Mouse (Mus musculus): ENCODE measurements around the gene Olfr1434. TPM values are rescaled to one million over a fixed set of nuclear protein-coding genes. Genes with fewer than 3 reads are reported as not detected.
"Not testable (repeated sequence)": the region's sequence is repeated elsewhere in the genome, so short reads cannot be mapped to it uniquely, and the experiment has no call there.

The Olfr1434 gene
- polyA plus RNA-seq (2015; fragmentation: Nextera tagmentation; extraction: Ambion mirVana): not detected in 2 replicates

GRCm38 (mm10) chr19:12279554-12279953 lies at the start of gene Olfr1434:
Gene Olfr1434, plus strand, starts transcription at chr19:12279854.
- Histone ChIP-seq H3K27ac (no peak within 1 kb of the TSS), H3K36me3 (ENCODE audit: insufficient read depth, low read length) (no peaks in the 10 kb centered on the region), H3K4me1 (replicated peaks; ENCODE audit: insufficient read depth, low read length) (no peaks in the 10 kb centered on the region), H3K9me3 (replicated peaks; ENCODE audit: low read length) (no peaks in the 10 kb centered on the region), H3K4me3 (replicated peaks; ENCODE audit: low read depth, low read length) (no peak within 1 kb of the TSS), H3K9ac (ENCODE audit: low read depth, low read length) (no peak within 1 kb of the TSS), H3K4me2 (ENCODE audit: low read length) (no peak within 1 kb of the TSS), H3K27me3 (ENCODE audit: insufficient read depth, low read length) (no peaks in the 10 kb centered on the region)
- no peak for ATAC-seq (replicated peaks; ENCODE audit: low FRiP score, low read depth)
- 57% methylated on average over 2 of the region's 2 CpGs for WGBS
- no peak for DNase-seq (ENCODE audit: low spot score)
- no peak for TF ChIP-seq CTCF (IDR thresholded peaks at IDR 0.05; ENCODE audit: low read depth)

DNA sequence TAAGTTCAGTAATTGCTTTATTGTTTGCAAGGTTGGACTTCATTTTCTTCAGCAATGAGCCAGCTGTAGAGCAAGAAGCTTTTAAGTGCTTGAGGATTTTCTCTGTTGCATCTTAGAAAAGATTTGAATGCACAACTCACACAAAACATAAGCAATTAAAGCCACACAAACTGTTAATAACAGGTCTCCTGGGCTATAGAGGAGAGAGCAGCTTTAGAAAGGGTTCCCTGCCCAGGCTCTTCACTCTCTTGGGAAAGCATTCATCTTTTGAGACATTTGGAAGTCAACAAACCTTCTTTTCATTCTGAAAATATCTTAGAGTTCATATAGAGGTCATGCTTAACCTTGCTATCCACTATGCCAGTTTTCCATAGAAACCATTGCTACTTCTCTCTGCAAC lies 47.2 kb upstream of the Olfr1434 start, which contains the start of gene Olfr1432:
Olfr1432 (minus strand) TSS at position 101 of the 400 bp plus-strand sequence.
- not testable (repeated sequence) for ATAC-seq (replicated peaks; ENCODE audit: low FRiP score, low read depth); H3K4me2 ChIP-seq (ENCODE audit: low read length); DNase-seq (ENCODE audit: low spot score); H3K27me3 ChIP-seq (ENCODE audit: insufficient read depth, low read length); H3K4me1 ChIP-seq (replicated peaks; ENCODE audit: insufficient read depth, low read length); H3K4me3 ChIP-seq (replicated peaks; ENCODE audit: low read depth, low read length); H3K9me3 ChIP-seq (replicated peaks; ENCODE audit: low read length); H3K9ac ChIP-seq (ENCODE audit: low read depth, low read length); H3K27ac ChIP-seq; H3K36me3 ChIP-seq (ENCODE audit: insufficient read depth, low read length)

- Histone ChIP-seq H3K27me3 (ENCODE audit: insufficient read depth, low read length) (no peaks in the 10 kb centered on the region), H3K36me3 (ENCODE audit: insufficient read depth, low read length) (no peaks in the 10 kb centered on the region), H3K9ac (ENCODE audit: low read depth, low read length) (no peak within 1 kb of the TSS), H3K27ac (no peak within 1 kb of the TSS), H3K4me2 (ENCODE audit: low read length) (no peak within 1 kb of the TSS), H3K9me3 (replicated peaks; ENCODE audit: low read length) (no peaks in the 10 kb centered on the region), H3K4me1 (replicated peaks; ENCODE audit: insufficient read depth, low read length) (no peaks in the 10 kb centered on the region), H3K4me3 (replicated peaks; ENCODE audit: low read depth, low read length) (no peak within 1 kb of the TSS)
- DNase-seq (ENCODE audit: low spot score) (no peak), ATAC-seq (replicated peaks; ENCODE audit: low FRiP score, low read depth) (no peak)
- 83% methylated on average over 1 of the region's 1 CpGs for WGBS
- TF ChIP-seq CTCF (IDR thresholded peaks at IDR 0.05; ENCODE audit: low read depth): no peak
Measured at GRCm38 (mm10) chr19:12241559-12241958, 38.1 kb upstream of the Olfr1434 start, which contains the start of gene Olfr262. Gene Olfr262, minus strand, starts transcription at chr19:12241659.

DNA sequence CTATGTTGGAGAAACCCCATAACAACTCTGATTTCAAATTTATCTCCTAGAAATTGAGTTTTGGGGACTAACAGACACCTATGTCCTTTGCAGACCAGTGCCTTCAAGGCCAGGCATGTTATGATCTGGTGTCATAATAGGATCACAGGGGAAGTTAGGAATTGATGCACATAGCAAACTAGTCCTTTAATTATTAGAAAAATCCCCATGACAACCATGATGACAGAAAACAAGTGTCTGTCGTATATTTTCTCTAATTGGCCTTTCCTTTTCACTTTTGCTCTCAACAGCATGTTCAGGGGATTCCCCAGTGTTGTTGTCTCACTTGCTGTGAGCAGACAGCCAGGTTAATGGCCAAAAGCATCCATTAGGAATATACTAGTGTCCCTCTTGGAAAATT lies 18.9 kb upstream of the Olfr1434 start, which contains the start of gene Olfr235:
Olfr235 (plus strand) TSS at position 301 of the 400 bp plus-strand sequence.
- DNase-seq (ENCODE audit: low spot score): no peak
- no peaks in the 10 kb centered on the region for H3K36me3 ChIP-seq (ENCODE audit: insufficient read depth, low read length)
- no peaks in the 10 kb centered on the region for H3K27me3 ChIP-seq (ENCODE audit: insufficient read depth, low read length)
- no peak within 1 kb of the TSS for H3K4me2 ChIP-seq (ENCODE audit: low read length)
- no peak within 1 kb of the TSS for H3K4me3 ChIP-seq (replicated peaks; ENCODE audit: low read depth, low read length)
- H3K9me3 ChIP-seq (replicated peaks; ENCODE audit: low read length): no peaks in the 10 kb centered on the region
- ATAC-seq (replicated peaks; ENCODE audit: low FRiP score, low read depth): no peak
- no peak within 1 kb of the TSS for H3K27ac ChIP-seq
- WGBS: 55% methylated on average over 1 of the region's 1 CpGs
- H3K9ac ChIP-seq (ENCODE audit: low read depth, low read length): no peak within 1 kb of the TSS
- no peaks in the 10 kb centered on the region for H3K4me1 ChIP-seq (replicated peaks; ENCODE audit: insufficient read depth, low read length)
- no peak for TF ChIP-seq CTCF (IDR thresholded peaks at IDR 0.05; ENCODE audit: low read depth)

- Histone ChIP-seq H3K9me3 (replicated peaks; ENCODE audit: low read length) (no peaks in the 10 kb centered on the region), H3K9ac (ENCODE audit: low read depth, low read length) (no peak overlapping the region), H3K27ac (no peak overlapping the region), H3K27me3 (ENCODE audit: insufficient read depth, low read length) (no peaks in the 10 kb centered on the region), H3K36me3 (ENCODE audit: insufficient read depth, low read length) (no peaks in the 10 kb centered on the region), H3K4me2 (ENCODE audit: low read length) (no peak overlapping the region), H3K4me3 (replicated peaks; ENCODE audit: low read depth, low read length) (no peak overlapping the region), H3K4me1 (replicated peaks; ENCODE audit: insufficient read depth, low read length) (no peaks in the 10 kb centered on the region)
- no peak for ATAC-seq (replicated peaks; ENCODE audit: low FRiP score, low read depth)
- DNase-seq (ENCODE audit: low spot score): no peak
- TF ChIP-seq CTCF (IDR thresholded peaks at IDR 0.05; ENCODE audit: low read depth): no peak
Measured at GRCm38 (mm10) chr19:12292979-12293378, 13.3 kb downstream of the Olfr1434 start.

DNA sequence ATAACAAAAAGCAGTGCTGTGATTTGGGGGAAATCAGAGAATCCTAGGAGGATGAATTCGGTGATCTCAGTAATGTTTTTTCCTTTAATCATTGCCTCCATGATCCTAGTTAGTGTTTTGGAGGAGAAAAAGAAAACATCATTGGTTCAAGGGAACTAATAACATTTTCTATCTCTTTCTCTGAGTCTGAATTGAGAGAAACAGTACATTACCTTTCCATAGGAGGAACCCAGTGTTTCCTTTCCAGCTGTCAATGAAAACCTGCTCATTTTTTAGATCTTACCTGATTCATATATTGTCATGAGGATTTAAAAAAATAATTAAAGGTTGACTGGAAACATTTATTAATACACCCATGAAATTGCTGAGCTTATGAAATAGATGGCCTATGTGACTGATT lies 19.4 kb downstream of the Olfr1434 start, which contains the start of gene Olfr1436:
Olfr1436 (minus strand) TSS at position 101 of the 400 bp plus-strand sequence.
- H3K9ac ChIP-seq (ENCODE audit: low read depth, low read length); H3K4me3 ChIP-seq (replicated peaks; ENCODE audit: low read depth, low read length); ATAC-seq (replicated peaks; ENCODE audit: low FRiP score, low read depth); H3K4me2 ChIP-seq (ENCODE audit: low read length); H3K4me1 ChIP-seq (replicated peaks; ENCODE audit: insufficient read depth, low read length); H3K27me3 ChIP-seq (ENCODE audit: insufficient read depth, low read length); H3K36me3 ChIP-seq (ENCODE audit: insufficient read depth, low read length); H3K9me3 ChIP-seq (replicated peaks; ENCODE audit: low read length); H3K27ac ChIP-seq; DNase-seq (ENCODE audit: low spot score): not testable (repeated sequence)
- 75% methylated on average over 1 of the region's 1 CpGs for WGBS

DNA sequence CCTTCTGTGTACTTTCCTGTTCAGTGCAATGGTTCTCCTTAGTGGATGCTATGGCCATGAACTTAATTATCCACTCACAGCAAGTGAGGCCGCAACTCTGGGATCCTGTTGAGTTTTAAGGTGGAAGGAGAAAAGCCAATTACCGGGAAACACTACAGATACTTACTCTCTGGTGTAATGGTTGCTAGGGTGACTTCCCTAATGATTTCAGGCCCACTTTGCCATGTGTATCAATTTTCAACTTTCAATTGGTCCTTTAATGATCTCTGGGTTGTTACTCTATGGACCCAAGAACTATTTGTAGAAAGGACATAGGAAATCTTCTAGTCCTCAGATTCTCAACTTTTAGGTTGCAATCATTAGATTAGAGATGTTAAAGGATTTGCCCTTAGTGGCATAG lies 45.3 kb downstream of the Olfr1434 start, which contains the start of gene Olfr1437:
Olfr1437 (minus strand) TSS at position 101 of the 400 bp plus-strand sequence.
- Histone ChIP-seq H3K4me3 (replicated peaks; ENCODE audit: low read depth, low read length) (no peak within 1 kb of the TSS), H3K36me3 (ENCODE audit: insufficient read depth, low read length) (no peaks in the 10 kb centered on the region), H3K9ac (ENCODE audit: low read depth, low read length) (no peak within 1 kb of the TSS), H3K9me3 (replicated peaks; ENCODE audit: low read length) (no peaks in the 10 kb centered on the region), H3K27ac (no peak within 1 kb of the TSS), H3K4me2 (ENCODE audit: low read length) (no peak within 1 kb of the TSS), H3K27me3 (ENCODE audit: insufficient read depth, low read length) (no peaks in the 10 kb centered on the region), H3K4me1 (replicated peaks; ENCODE audit: insufficient read depth, low read length) (no peaks in the 10 kb centered on the region)
- WGBS: 74% methylated on average over 2 of the region's 2 CpGs
- ATAC-seq (replicated peaks; ENCODE audit: low FRiP score, low read depth) (no peak), DNase-seq (ENCODE audit: low spot score) (no peak)
- TF ChIP-seq CTCF (IDR thresholded peaks at IDR 0.05; ENCODE audit: low read depth): no peak

Other genes starting within 250 kb of the Olfr1434 start
- gene Olfr1423, start 238.5 kb upstream of the Olfr1434 start, polyA plus RNA-seq (2015; fragmentation: Nextera tagmentation; extraction: Ambion mirVana): not detected in 2 replicates
- gene Olfr1424, start 217.2 kb upstream of the Olfr1434 start, polyA plus RNA-seq (2015; fragmentation: Nextera tagmentation; extraction: Ambion mirVana): not detected in 2 replicates
- not detected in 2 replicates for gene Olfr1425, start 202.1 kb upstream of the Olfr1434 start, polyA plus RNA-seq (2015; fragmentation: Nextera tagmentation; extraction: Ambion mirVana)
- not detected in 2 replicates for gene Olfr1426, start 187.8 kb upstream of the Olfr1434 start, polyA plus RNA-seq (2015; fragmentation: Nextera tagmentation; extraction: Ambion mirVana)
- gene Olfr1427, start 176.5 kb upstream of the Olfr1434 start, polyA plus RNA-seq (2015; fragmentation: Nextera tagmentation; extraction: Ambion mirVana): not detected in 2 replicates
- not detected in 2 replicates for gene Olfr1428, start 164.0 kb upstream of the Olfr1434 start, polyA plus RNA-seq (2015; fragmentation: Nextera tagmentation; extraction: Ambion mirVana)
- gene Olfr76, start 156.7 kb upstream of the Olfr1434 start, polyA plus RNA-seq (2015; fragmentation: Nextera tagmentation; extraction: Ambion mirVana): not detected in 2 replicates
- not detected in 2 replicates for gene Olfr1555-ps1, start 109.7 kb upstream of the Olfr1434 start, polyA plus RNA-seq (2015; fragmentation: Nextera tagmentation; extraction: Ambion mirVana)
- not detected in 2 replicates for gene Olfr1431, start 79.2 kb upstream of the Olfr1434 start, polyA plus RNA-seq (2015; fragmentation: Nextera tagmentation; extraction: Ambion mirVana)
- not detected in 2 replicates for gene Olfr1432, start 47.3 kb upstream of the Olfr1434 start, polyA plus RNA-seq (2015; fragmentation: Nextera tagmentation; extraction: Ambion mirVana)
- gene Olfr262, start 38.2 kb upstream of the Olfr1434 start, polyA plus RNA-seq (2015; fragmentation: Nextera tagmentation; extraction: Ambion mirVana): not detected in 2 replicates
- not detected in 2 replicates for gene Olfr235, start 18.8 kb upstream of the Olfr1434 start, polyA plus RNA-seq (2015; fragmentation: Nextera tagmentation; extraction: Ambion mirVana)
- gene Olfr1436, start 19.3 kb downstream of the Olfr1434 start, polyA plus RNA-seq (2015; fragmentation: Nextera tagmentation; extraction: Ambion mirVana): not detected in 2 replicates
- gene Olfr1437, start 45.2 kb downstream of the Olfr1434 start, polyA plus RNA-seq (2015; fragmentation: Nextera tagmentation; extraction: Ambion mirVana): not detected in 2 replicates
- not detected in 2 replicates for gene Olfr1438-ps1, start 56.1 kb downstream of the Olfr1434 start, polyA plus RNA-seq (2015; fragmentation: Nextera tagmentation; extraction: Ambion mirVana)
- not detected in 2 replicates for gene Olfr1440, start 107.4 kb downstream of the Olfr1434 start, polyA plus RNA-seq (2015; fragmentation: Nextera tagmentation; extraction: Ambion mirVana)
- gene Olfr1441, start 137.6 kb downstream of the Olfr1434 start, polyA plus RNA-seq (2015; fragmentation: Nextera tagmentation; extraction: Ambion mirVana): not detected in 2 replicates
- not detected in 2 replicates for gene Pfpl, start 148.1 kb downstream of the Olfr1434 start, polyA plus RNA-seq (2015; fragmentation: Nextera tagmentation; extraction: Ambion mirVana)
- gene Mpeg1, start 180.9 kb downstream of the Olfr1434 start, polyA plus RNA-seq (2015; fragmentation: Nextera tagmentation; extraction: Ambion mirVana): 0.56 and 0.74 TPM in 2 replicates
- gene Dtx4, start 221.6 kb downstream of the Olfr1434 start, polyA plus RNA-seq (2015; fragmentation: Nextera tagmentation; extraction: Ambion mirVana): 5.0 and 5.6 TPM in 2 replicates